Mouse (Mus musculus): Measurements from ENCODE around the gene Foxr1. TPM values are rescaled to one million over a fixed set of nuclear protein-coding genes. Genes with fewer than 3 reads are reported as not detected.
A peak's percentile ranks its signal among the peaks of the same experiment; 100 is the strongest.
"Not testable (repeated sequence)": the region's sequence is repeated elsewhere in the genome, so short reads cannot be mapped to it uniquely, and the experiment has no call there.

The Foxr1 gene
- total RNA-seq, 2 experiments from 2014 or later, result not detected

DNA sequence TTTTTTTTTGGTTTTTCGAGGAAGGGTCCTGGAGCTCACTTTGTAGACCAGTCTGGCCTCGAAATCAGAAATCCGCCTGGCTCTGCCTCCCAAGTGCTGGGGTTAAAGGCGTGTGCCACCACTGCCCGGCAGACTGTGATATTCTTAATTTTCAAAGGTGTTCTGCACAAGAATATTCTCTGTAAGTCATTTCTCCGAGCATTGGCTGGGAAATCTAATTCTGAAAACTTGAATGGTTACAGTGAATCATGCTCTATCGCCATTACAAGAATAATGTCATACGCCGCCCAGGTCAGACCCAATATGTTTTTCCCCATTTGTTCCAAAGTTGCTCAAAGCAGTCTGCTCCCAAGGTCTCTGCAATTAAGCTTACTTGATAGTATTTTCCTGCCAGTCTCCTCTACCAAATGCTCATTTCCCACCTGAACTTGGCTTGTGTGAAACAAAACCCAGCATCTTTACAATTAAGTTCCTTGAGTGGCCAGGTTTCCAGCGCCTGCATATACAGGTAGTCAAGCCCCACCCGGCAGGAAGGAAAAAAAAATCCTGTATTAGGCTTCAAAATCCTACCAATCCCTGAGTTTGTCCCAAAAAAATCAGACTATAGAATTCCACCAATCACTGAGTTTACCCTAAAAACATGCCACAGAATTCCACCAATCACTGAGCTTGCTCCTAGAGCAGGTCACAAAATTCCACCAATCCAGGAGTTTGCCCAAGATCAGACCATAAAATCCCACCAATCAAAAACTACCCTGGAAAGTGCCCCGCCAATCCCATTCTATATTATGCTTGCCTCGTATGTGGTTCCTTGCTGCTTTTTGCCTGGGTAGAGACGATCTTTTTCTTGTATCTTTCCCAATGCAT lies 22.2 kb downstream of the Foxr1 start, which contains the start of gene Ccdc84:
Ccdc84 (minus strand) TSS at position 51 of the 867 bp plus-strand sequence.
- no peak for ATAC-seq (replicated peaks; ENCODE audit: low FRiP score, poor library complexity, severe bottlenecking)

DNA sequence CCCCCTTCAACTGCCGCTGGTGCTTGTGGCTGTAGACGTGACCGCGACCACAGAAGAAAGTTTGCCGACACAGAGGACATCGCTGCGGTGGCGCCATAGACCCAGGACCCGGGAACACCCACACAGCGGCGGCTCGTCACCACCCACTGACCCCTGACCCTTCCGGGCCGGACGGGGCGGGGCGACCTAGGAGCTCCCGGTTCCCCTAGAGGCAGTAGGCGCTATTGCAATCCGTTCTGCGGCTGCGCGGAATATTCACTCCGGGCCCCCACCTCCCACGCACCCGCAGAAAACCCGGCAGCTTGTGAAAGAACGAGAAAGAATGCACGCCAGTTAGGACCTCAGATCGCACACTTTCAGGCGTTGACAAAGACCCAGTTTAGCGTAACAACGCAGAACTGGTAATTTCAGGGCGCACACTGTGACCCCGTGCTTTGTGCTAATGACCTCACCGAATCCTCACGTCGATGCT lies 23.0 kb downstream of the Foxr1 start:
- peak; percentile 97 for ATAC-seq (replicated peaks; ENCODE audit: low FRiP score, poor library complexity, severe bottlenecking)

DNA sequence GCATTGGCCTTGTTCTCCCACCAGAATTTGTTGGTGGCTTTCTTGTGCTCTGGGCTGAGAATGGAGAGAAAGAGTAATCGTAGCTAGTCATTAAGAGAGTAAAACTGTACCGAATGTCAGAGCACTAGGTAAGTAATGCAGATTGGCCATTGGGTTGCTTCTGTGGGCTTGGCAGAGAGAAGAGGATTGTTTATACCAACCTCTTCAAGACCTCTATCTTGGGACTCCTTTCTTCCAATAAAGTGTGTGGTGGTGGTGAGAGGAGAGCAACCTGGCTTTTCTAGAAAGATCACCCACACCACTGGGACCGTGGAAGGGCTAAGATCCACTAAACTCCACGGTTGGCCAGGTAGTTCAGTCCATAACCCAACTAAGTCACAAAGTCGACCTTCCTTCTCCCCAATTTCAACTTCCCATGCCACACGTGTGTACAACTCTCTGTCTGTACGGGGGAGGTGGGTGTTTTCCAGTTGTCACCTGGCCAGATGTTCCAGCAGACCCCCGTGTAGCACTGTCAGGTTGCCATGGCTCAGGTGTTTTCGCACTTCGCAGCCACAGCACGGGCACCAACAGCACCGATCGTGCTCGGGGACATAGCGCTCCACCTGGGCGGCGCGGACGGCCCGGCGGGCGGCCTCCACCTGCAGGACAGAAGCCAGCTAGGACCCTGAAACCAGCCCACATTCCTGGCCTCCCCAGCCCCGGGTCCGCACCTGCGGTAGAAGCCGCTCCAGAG lies 23.6 kb downstream of the Foxr1 start:
- peak; percentile 72 for ATAC-seq (replicated peaks; ENCODE audit: low FRiP score, poor library complexity, severe bottlenecking)

DNA sequence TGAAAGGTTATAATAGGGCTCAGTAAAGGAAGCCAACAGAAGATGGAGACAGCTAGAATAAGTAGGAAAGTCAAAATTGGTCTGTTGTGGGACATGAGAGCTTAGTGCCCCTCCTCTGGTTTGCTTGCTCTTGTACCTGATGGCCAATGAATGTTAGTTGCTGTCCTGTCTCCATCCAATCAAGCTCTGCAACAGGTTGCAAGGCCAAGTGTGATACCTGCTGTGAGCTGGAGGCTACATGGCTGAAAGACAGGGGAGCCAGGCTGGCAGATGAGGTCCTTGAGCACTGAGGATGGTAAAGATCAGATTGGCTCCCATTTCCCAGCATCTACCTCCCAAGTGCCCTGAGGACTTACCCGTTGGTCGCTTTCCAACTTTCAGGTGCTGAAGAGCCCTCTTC lies 28.2 kb downstream of the Foxr1 start:
- ATAC-seq (replicated peaks; ENCODE audit: low FRiP score, poor library complexity, severe bottlenecking), result no peak

DNA sequence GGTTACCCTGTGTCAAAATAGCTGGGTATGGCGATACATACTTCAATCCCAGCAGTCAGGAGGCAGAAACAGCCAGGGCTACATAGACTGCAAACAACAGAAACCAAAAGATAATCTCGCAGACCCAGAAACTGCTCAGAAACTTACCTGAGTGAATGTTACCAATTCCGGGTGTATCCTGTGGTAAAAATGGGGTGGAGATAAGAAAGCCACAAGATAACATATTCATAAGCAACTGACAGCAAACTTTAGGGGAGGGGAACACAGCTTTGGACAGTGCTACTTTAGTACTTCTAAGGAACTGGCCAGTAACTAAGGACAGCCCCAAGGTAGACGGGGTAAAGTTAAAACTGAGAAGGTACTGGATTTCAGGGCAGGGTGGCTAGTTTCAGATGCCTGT lies 28.6 kb downstream of the Foxr1 start:
- no peak for ATAC-seq (replicated peaks; ENCODE audit: low FRiP score, poor library complexity, severe bottlenecking)

DNA sequence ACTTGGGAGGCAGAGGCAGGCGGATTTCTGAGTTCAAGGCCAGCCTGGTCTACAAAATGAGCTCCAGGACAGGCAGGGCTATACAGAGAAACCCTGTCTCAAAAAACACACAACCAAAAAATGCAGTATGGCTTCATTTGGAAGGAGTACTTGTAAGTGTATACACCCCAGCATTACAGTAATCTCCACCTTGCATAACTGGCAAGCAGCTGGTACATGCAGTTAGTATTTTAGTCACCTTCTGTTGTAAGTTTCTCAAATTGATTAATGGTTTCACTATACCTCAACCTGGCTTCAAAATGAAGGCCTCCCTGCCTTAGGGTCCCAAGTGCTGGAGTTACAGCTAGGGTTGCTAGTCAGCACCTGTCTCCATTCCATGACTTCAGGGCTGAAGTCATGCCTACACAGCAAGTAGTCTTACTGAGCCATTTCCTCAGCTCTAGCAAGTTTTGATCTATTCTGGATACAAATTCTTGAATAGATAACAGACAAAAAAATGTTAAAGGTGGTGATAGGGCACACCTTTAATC lies 29.3 kb downstream of the Foxr1 start:
- ATAC-seq (replicated peaks; ENCODE audit: low FRiP score, poor library complexity, severe bottlenecking), result no peak

DNA sequence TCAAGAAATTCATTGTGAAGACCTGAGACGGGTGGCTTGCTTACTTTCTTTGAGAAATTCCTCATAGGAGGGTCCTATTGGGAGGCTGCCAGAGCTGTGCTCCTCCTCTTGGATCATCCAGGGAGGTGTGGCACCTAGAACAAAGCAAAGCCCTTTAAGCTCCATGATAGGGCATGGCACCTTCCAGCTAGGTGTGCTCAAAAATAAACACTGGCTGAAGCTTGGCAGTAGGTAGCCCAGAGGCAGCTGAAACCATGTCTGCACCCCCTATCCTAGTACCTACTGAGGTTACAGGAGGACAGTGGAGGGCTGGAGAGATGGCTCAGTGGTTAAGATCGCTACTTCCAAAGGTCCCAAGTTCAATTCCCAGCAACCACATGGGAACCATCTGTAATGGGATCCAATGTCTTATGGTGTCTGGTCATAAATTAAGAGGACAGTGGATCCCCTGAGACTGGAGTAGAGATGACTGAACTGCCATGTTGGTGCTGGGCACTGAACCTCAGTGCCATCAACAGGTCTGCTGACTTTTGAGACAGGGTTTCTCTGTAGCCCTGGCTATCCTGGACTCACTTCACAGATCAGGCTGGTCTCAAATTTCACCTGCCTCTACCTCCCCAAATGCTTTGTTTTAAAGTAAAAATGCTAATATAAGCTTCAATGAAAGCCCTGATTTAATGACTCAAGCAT lies 30.1 kb downstream of the Foxr1 start:
- no peak for ATAC-seq (replicated peaks; ENCODE audit: low FRiP score, poor library complexity, severe bottlenecking)

DNA sequence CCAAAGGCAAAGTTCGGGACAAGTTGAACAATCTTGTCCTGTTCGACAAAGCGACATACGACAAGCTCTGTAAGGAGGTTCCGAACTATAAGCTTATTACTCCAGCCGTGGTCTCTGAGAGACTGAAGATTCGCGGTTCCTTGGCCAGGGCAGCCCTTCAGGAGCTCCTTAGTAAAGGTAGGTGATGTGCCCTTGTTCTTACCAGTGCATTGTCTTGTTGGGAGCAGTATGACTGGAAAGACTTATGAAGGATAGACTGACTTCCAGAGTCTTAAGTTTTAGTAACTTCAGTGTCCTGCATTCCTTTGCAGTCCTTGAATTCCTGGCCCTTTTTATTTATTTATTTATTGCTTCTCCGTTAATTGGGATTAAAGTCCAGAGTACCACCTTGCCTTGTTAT lies 32.2 kb downstream of the Foxr1 start:
- not testable (repeated sequence) for ATAC-seq (replicated peaks; ENCODE audit: low FRiP score, poor library complexity, severe bottlenecking)

DNA sequence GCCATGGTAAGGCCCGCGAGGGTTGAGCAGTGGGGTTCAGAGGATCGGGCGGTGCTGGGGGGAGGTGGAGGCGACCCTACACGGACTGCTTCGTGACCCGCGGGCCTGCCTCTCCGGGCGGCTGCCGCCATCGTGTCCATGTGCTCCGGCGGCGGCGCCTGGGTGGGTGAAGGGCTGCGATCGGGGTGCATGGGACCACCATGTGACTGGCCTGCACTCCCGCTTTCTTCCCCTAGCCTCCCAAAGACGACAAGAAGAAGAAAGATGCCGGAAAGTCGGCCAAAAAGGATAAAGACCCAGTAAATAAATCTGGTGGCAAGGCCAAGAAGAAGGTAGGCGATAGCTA lies 33.2 kb downstream of the Foxr1 start:
- ATAC-seq (replicated peaks; ENCODE audit: low FRiP score, poor library complexity, severe bottlenecking), result peak; percentile 48

DNA sequence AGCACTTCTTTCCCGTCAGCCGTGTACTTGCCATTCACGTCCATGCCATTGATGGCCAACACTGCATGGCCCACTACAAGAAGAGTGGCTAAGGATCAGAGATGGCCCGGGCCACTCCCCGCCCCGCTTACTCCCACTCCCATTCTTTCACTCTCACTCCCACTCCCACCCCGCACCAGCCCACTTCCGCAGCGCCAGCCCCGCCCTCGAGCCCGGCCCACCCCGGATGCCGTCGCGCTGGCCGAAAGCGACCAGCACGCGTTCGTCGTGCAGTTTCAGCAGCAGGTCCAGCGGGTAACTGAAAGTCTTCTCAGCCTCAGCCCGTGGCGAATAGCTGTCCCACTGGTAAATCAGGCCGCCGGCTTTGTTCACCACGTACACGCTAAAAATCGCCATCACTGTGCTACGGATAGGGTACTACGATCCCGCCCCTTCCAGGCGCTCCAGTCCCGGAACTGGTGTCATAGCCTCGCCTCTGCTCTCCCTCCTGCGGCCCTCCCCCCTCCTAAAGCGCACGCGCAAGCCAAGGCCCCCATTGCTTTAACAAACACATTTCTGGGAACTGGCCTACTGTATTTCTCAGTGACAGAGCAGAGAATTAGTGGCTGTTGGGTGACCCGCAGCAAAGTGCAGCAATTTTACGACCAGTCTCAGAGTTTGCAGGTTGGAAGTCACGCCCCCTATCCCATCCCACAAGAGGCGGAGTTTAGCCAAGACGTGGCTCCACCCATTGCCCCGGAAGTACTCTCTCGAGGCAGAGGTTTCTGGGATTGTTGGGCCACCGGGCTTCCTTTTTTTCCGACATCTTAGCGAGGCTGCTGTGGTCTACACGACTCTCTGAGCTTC lies 33.8 kb downstream of the Foxr1 start, which contains the start of the genes Rps25 and Trappc4:
Rps25 (plus strand) TSS at position 234 of the 846 bp plus-strand sequence.
Trappc4 (minus strand) TSS at position 695 of the 846 bp plus-strand sequence.
- ATAC-seq (replicated peaks; ENCODE audit: low FRiP score, poor library complexity, severe bottlenecking), result peak; percentile 97

DNA sequence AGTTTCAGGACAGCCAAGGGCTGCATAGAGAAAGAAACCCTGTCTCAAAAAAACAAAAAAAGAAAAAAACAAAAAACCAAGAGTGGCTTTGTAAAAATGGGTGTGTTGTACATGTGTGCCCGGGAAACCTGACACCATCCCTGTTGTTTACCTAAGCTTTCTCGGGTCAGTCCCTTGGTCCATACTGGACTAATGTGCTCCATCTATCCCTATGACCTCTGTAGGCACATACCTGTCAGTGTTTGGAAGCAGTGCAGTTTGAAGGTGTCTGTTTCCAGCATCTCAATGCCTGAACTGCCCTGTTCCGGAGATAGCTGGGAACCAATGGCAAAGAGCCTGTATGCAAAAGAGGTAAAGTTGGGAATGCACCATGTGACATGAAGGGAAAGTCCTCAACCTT lies 35.9 kb downstream of the Foxr1 start:
- no peak for ATAC-seq (replicated peaks; ENCODE audit: low FRiP score, poor library complexity, severe bottlenecking)

DNA sequence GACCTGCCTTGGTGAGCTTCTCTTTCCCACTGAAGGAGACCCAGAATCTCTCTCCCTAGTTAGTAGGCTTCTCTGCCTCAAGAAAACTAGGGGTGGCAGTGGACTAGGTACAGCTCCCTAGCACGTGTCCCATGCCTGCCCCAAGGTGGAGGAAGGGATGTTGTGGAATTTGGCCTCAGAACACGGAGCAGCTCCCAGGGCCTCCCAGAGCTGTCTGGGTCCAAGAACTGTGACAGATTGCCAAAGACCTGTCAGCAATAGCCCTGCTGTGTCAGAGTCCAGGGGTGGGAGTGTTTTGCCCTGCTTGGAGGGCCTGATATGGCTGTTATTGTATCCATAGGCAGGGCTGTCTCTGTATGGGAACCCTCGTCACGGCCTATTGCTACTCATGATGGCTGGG lies 39.9 kb downstream of the Foxr1 start:
- no peak for ATAC-seq (replicated peaks; ENCODE audit: low FRiP score, poor library complexity, severe bottlenecking)

DNA sequence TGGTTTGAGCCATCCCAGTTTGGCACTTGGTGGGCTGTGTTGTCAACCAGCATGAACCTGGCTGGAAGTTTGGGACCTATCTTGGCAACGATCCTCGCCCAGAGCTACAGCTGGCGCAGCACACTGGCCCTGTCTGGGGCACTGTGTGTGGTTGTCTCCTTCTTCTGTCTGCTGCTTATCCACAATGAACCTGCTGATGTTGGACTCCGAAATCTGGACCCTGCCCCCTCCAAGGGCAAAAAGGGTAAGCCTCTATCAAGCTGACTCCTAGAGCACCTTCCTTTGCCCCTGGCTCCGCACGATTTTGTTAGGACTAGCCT lies 41.2 kb downstream of the Foxr1 start:
- no peak for ATAC-seq (replicated peaks; ENCODE audit: low FRiP score, poor library complexity, severe bottlenecking)

DNA sequence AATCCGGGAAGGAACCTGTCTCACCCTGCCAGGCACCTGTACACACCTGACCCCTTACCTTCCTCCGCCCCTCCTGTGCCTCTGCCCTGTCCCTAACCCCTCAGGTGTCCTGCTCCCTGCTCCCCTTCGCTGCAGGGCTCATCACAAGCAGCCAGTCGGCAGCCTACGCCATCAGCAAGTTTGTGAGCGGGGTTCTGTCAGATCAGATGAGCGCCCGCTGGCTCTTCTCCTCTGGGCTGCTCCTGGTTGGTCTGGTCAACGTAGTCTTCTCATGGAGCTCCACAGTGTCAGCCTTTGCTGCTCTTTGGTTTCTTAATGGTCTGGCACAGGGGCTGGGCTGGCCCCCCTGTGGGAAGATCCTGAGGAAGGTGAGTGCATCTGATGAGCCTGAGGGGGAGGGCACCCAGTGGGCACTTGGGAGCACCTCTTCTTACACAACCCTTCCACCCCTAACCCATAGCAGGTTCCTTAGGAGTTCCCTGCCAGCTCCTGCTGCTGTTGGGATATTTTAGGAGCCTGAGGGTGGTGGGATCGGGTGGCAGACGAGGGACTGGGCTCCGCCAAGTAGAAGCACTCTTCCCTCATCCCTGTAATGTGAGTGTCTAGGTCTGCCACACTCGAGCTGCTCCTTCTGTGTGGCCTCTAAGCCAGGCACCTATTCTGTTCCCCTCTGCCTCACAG lies 41.7 kb downstream of the Foxr1 start:
- no peak for ATAC-seq (replicated peaks; ENCODE audit: low FRiP score, poor library complexity, severe bottlenecking)

DNA sequence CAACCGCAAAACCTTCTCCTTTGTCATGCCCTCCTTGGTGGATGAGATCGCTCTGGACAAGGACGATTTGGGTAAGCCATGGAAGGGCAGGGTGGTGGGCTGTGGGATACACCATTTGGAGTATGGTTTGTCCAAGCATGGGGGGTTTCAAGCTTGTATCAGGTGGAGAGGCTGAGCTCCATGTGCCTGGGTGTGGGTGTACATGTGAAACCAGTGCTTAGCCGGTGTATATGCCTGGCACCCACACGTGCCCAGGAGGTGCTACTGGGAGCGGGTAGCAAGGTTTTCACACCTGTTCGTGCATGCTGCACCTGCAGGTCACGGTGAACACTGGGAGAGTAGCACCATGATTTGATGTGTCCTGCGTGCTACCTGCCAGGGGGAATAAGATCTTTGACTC lies 42.4 kb downstream of the Foxr1 start:
- no peak for ATAC-seq (replicated peaks; ENCODE audit: low FRiP score, poor library complexity, severe bottlenecking)

DNA sequence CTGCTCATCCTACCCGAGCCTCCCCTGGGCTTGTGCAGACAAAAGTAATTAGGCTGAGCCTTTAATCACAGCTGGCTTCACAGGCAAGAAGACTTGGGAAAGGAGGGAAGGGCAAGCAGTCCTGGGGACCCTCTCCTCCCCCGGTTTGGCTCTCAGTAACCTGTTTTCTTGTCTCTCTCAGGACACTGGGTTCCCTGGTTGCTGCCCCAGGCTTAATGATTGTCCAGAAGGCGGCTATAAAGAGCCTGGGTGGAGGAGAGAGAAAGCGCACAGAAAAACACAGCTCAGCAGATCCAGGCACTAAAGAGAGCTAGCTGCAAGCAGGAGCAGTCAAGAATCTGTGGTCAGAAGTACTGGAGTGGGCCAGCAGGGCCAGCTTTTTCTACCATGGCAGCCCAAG lies 42.8 kb downstream of the Foxr1 start:
- no peak for ATAC-seq (replicated peaks; ENCODE audit: low FRiP score, poor library complexity, severe bottlenecking)

DNA sequence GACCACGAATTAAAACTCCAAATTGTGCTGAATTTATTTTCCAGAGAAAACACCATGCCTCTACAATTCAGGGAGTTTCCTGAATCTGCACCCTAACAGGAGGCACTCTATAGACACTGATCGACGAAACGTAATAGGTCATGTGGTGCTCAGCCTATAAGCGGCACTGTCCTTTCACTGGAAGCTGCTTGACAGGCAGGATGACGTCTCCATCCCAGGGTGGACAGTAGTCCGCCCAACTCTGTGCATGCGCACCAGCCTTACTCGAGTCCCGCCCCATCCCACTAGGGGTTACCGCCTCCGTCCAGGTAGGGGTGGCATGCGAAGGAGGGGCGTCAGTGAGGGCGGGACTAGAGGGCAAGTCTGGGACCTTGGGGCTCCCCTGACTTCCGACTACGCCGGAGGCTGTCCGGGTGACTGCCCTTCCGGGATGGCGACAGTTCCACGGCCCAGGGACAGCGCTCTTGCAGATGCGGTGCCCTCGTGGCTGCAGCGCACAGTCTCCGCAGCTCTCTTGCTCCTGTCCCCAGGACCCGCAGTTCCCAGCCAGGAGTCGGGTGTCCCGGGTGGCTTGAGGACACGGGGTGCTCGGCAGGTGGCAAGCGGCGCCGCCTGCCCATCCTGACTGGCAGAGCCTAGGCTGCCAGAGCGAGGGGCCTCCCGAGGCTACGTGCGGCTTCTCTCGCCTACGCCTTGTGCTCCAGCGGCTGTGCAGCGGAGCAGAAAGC lies 44.1 kb downstream of the Foxr1 start, which contains the start of gene Slc37a4:
Slc37a4 (plus strand) TSS at position 169 of the 728 bp plus-strand sequence.
- peak; percentile 96 for ATAC-seq (replicated peaks; ENCODE audit: low FRiP score, poor library complexity, severe bottlenecking)

DNA sequence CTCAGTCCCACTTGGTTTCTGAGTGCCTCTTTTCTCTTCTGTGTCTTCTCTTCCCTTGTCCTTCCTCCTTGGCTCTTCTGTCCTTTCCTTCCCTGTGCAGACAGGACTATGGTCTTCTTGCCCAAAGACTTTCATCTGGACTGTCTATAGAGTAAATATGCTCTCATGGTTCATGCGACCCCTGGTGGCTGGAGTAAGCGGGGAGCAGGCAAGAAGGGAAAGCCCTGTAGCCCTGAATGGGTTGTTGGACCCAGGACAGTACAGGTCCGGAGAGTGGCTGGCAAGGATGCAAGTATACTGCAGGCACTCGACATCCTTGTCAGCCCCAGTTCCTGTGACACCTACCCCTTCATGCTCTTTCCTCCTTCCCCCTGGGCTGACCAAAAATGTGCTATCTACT lies 49.5 kb downstream of the Foxr1 start:
- ATAC-seq (replicated peaks; ENCODE audit: low FRiP score, poor library complexity, severe bottlenecking), result peak; percentile 72
